Mouse (Mus musculus) lung, postnatal 10 days (tissue): ENCODE results near the gene Tlr2.
A peak's percentile ranks its signal among the peaks of the same experiment; 100 is the strongest.

Experiments
- DNase-seq: peaks from one replicate; pipeline ENCODE4 v3.0.0; 2021

Gene Tlr2

DNA sequence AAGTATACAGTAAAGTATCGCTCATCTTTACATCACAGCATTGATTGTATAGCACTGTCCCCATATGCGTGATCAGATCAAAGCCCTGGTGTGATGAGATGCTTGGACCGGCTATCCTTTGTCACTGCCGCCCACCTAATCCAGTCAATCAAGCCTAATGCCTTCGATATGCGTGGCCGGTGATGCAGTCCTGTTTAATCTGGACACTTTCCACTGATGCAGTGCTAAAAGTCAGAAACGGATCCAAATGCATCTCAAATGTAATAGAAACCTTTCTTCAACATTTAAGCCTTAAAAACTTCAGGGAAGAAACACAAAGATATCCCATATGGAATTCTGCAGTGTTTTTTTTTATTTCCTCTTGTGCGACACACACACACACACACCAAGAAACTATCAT is 13.9 kb downstream of the Tlr2 start:
- DNase-seq: no peak

DNA sequence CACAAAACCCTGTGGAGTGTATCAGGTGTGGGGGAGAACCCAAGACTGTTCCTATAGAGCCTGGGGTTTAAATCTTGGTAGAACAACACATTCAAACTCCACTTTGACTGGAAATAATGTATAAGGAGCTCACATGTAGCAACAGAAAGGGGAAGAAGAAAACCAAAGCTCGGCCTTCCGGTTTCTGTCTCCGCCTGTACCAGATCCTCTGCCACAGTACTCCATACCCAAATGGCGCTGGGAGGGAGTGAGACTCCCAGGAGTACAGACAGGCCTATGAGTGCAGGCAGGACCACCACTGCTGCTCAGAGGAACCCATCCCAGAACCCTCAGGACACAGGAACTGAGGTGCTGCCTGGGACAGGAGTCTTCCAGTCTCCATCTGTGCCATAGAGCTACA is 17.8 kb downstream of the Tlr2 start:
- no peak for DNase-seq

DNA sequence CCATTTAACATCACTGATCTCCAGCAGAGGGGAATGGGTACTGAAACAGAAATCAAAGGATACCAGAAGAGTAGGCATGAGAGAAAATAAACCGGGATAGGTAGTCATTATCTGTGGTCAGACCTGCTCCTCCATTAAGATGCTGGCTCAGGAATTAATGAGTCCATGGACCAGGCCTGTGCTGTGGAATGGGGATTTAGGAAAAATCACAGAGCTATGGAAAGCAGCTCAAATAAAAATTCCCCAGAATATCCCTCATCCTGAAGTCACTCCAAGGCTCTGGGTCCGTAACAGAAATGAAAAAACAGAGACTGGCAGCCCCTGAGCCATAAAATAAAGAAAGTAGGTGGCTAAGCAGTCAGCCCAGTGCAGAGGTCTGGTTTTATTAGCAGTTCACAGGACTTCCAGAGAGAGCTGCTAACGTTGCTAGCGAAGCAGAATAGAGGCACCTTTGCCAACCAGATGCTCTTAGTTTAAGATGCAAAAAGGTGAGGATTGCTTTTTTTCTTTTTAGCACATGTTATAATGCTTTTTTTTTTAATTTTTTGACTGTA is 25.1 kb downstream of the Tlr2 start:
- DNase-seq: no peak

DNA sequence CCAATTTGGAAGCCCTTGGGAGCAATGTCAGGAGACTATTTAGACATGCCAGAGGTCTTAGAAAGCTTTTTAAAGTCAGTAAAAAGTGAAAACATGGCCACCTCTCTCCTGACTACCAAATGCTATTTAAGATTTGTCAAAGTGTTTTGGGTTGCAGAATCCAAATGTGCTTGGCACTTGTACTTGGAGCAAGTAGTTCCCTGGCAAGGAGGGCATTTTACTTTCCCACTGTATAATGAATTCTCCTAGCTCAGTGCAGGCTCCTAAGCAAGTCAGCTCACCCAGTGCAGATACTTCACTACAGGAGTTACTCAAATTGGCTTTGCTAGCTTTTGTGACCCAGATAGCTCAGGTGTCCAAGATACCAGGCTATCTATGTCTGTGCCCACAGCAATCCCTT is 28.7 kb downstream of the Tlr2 start:
- no peak for DNase-seq

DNA sequence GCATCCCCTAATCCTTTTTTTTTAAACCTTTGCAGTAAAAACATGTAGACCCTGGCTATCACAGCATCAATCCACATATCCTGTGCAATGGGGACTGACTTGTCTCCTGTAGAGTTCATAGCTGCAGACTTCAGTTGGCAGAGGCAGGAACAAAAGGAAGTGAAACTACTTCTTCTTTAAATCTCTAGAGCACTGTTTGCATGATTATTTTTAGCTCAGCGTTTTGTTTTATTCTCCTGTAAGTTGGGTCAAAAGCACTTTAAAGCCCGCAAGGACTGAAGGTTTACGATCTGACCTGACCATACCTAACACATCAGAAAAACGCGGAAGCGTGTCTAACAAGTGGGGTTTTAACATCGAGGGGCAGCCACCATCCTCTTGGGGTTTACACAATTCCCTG is 29.6 kb downstream of the Tlr2 start:
- DNase-seq: no peak

DNA sequence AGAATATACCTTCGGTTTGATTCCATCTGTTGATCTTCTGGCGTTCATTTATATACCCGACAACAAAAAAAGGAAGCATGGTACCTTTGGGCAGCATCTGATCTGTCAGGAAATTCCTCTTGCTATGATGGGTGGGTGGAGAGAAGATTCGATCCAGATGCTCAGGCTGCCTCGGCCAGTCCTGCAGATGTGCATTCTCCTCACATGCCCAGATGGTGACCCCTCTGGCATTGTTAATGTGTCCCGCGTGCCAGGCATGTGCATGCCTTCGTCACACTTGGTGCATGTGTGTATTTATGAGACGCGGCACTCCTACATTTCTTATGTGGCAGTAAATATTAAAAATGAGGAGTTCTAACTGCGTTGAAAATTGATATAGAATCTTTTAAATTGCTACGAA is 33.1 kb downstream of the Tlr2 start:
- no peak for DNase-seq

DNA sequence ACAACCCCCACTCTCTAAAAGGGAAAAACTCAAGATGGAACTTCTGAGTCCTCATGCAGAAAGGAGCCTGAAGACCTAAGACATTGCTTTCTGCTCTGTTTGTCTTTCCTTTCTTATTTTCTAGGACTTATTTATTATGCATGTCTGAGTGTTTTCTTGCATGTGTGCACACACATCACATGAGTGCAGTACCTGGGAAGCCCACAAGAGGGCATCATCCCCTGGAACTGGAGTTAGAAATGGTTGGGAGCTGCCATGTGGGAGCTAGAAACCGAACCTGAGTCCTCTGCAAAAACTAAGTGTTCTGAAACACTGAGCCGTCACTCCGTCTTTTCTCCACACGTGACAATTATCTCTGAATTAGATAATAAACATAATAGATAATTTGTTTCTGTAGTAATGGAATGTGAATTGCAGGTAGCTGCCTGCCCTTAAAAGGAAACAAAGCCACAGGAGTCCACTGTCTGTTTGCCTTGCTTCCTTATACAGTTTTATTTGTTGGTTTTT is 39.9 kb downstream of the Tlr2 start:
- no peak for DNase-seq

DNA sequence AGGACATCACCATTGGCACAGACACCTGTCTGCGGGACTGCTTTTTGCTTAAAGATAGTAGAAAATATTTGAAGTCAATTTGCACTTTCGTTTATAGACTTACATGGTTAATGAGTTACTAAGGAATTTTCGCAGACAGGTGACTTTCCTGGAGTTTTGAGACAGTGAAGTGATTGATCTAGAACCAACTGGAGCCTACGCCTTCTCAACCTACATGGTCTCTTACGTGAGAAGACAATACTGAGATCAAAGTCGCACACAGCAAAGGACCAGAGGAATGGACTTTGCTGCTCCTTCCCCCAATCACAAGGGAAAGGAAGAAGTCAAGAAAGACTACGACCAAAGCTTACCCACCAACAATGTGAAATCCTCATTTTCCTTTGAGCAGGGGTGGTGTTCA is 42.1 kb downstream of the Tlr2 start:
- no peak for DNase-seq

DNA sequence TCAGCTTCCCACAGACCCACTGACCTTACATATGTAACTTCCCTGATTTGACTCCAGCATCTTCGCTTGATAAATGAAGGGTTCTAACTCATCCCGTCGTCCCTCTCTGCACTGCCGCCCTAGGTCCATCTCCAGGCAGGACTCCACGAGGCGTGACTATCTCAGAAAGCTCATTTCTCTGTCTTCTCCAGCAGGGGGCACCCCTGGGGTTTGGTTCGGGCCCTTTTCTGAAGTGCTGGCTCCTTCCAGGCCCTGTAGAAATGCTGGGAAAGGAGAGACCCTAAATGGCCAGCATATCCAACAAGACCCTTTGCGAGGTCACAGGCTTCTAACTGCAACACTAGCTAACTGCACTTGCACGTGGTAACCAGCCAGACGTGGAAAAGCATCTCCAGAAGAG is 43.7 kb downstream of the Tlr2 start:
- peak; percentile 71 for DNase-seq

DNA sequence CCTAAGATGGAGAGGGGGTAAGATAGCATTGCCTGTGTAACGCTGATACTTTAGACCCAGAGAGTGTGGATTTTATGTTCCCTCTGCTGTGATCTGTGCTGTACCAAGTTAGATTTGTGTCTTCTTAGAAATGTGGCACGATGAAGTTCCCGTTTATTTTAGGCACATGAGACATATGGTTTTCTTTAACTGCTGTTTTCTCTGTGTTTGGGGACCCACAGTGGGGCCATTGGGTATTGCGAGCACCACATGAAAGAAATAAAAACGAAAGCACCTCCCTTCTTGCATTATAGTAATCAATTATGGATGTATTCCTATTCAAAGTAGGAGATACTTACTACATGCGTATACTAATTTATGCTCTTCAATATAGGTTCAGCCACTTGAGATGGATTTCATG is 44.5 kb downstream of the Tlr2 start:
- no peak for DNase-seq

DNA sequence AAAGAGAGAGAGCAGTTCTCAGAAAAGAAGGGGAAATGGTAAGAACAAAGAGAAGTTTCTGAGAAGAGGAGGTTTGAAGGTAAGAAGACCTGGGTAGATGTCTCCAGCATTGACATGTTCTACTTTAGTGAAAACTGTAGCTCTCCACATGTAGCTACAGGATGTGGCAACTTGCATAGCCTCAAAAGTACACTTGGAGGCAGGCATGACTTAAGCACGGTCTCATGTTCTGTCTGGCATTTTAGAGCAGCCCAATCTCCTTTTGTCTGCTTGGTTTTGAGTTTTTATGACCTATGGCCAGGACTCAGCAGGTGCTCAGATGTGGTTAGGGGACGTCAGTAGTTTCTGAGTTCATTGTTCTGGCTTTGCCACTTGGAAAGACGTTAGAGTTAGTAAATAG is 50.1 kb downstream of the Tlr2 start:
- DNase-seq: no peak

DNA sequence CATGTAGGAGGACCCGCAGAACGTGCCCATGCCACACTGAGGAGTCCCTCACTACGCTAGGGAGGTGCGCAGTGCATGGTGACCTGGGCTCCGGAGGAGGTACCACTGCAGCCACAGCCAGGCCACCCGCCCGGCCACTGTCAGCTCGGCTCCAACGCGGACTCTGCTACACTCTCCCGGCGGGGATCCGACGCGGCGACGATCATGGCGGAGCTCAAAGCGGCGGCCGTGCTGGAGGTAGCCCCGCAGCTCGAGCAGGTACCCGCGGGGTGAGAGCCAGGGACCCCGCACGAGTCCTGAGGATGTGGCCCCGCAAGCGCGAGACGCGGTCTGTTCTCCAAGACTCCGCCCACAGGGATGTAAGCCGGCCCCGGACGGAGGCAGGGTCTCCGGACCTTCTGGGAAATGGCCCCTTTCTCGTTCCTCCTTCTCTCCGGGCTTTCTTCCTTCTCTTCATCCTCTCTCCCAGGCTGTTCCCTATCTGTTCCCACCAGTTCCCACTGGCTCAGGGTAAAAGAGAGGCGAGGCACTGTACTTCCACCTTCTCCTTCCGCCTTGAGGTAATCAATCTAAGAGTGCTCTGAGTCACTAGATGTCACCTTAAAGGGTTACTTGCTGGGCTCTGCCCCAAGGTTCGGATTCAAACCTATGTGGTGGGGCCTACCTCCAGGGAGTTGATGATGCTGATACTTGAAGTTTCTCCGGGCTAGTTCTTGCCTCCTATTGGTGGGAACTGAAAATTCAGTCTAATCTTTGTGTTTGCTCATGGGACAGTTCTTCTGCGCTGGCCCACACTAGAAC is 51.7 kb downstream of the Tlr2 start:
- DNase-seq: peak; percentile 9

DNA sequence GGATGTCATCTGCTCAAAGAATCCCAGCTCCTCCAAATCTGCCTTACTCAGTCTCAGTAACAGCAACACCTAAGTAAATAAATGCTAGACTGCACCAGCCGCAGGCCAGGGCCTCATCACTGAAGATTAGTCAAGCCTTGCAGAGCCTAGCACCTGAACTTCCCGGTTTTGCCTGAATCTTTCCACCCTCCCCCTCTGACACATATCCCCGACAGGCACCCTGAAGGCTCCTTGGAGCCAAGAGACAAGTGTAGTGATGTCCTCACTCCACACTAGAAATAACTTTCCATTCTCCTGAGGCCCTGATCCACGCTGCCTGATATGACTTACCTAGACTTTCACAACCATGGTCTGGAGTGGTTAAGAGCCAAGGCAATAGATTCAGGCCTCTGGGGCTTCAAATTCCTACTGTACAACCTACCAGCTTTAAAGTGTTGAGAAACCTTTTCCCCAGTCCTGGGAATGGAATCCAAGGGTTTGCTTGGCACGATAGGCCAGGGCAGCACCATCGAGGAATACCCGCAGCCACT is 53.7 kb downstream of the Tlr2 start:
- no peak for DNase-seq

DNA sequence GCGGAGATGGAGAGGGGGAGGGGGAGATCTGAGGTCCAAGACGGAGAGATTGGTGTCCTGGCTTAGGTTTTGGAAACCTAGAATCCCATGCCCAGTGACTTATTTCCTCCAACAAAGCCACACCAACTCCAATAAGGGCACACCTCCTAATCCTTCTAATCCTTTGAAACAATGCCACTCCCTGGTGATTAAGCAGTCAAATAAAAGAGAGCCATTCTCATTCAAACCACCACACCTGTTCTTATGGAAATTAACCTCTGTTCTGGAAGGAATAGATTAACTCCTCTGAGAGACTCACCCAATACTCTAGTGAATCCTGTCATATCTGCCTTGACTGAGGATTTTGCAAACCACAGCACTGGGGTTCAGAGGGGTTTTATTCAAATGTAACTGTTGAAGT is 54.5 kb downstream of the Tlr2 start:
- DNase-seq: no peak
